Mouse (Mus musculus): ENCODE measurements around the gene Plscr2. TPM values are rescaled to one million over a fixed set of nuclear protein-coding genes. Genes with fewer than 3 reads are reported as not detected.

Plscr2 gene
- polyA plus RNA-seq, 1 experiment = 3.3 TPM

DNA sequence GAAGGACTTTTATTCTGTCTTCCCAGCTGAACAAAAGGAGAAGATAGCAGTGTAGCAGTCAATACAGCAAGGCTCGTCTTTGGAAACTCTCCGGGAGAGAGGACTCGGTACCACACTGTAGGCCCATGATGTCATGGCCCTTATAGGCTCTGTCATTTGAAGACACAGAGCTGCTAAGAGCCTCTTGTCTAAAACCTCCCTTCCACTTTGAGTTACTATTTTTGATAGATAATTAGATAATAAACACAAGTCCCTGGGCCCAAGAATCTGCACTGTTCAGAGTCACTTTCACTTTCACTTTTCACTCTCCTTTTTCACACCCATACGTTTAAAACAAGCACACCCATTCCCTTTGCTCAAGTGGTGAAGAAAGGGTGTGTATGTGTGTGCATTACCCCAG is 9.7 kb upstream of the Plscr2 start:
- no peaks in the 10 kb centered on the region for H3K36me3 ChIP-seq (ENCODE audit: control insufficient read depth, insufficient read depth, low read length)
- WGBS = 57% methylated on average over 4 of the region's 4 CpGs
- no peak overlapping the region for H3K27ac ChIP-seq (ENCODE audit: control insufficient read depth, insufficient read depth, low read length)
- DNase-seq = no peak
- no peaks in the 10 kb centered on the region for H3K27me3 ChIP-seq (ENCODE audit: control insufficient read depth, insufficient read depth, low read length)
- H3K4me1 ChIP-seq (replicated peaks; ENCODE audit: control insufficient read depth, insufficient read depth, low read length) = peaks cover 3% of the 10 kb centered on the region; the same call in 1 of the 2 replicates
- TF ChIP-seq POLR2A (IDR thresholded peaks at IDR 0.05; ENCODE audit: control insufficient read depth, extremely low read depth, insufficient read depth, low read length, poor library complexity) (no peak), CTCF (IDR thresholded peaks at IDR 0.05; ENCODE audit: borderline replicate concordance, control insufficient read depth, extremely low read depth, insufficient read depth, low read length, poor library complexity) (no peak)
- no peak overlapping the region for H3K4me3 ChIP-seq (ENCODE audit: control insufficient read depth, insufficient read depth, low read length)

DNA sequence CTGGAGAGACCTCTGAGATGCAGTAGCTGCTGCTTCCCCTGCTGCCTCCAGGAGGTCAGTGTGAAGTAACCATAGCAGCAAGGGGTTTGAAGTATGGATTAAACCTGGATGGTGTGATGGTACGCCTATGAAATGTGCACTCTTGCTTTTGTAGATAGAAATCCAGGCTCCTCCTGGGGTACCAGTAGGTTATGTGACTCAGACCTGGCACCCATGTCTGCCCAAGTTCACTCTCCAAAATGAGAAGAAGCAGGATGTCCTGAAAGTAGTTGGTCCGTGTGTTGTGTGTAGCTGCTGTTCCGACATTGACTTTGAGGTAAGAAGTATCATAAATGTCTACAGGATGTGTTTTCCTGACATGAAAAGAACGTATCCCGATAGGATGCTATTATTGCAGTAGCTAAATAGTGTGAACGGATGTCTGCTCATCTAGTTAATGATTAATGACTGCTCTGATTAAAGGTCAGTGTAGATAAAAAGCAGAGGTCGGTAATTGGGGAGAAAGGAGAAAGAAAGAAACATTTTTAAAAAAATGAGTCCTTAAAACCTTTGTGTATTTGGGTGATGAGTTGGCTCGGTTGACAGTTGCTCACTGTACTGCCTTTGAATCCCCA is 8.7 kb upstream of the Plscr2 start:
- Histone ChIP-seq H3K4me3 (ENCODE audit: control insufficient read depth, insufficient read depth, low read length) (no peak overlapping the region), H3K4me1 (replicated peaks; ENCODE audit: control insufficient read depth, insufficient read depth, low read length) (peaks cover 3% of the 10 kb centered on the region; the same call in 1 of the 2 replicates), H3K36me3 (ENCODE audit: control insufficient read depth, insufficient read depth, low read length) (no peaks in the 10 kb centered on the region), H3K27me3 (ENCODE audit: control insufficient read depth, insufficient read depth, low read length) (no peaks in the 10 kb centered on the region), H3K27ac (ENCODE audit: control insufficient read depth, insufficient read depth, low read length) (no peak overlapping the region)
- no peak for TF ChIP-seq CTCF (IDR thresholded peaks at IDR 0.05; ENCODE audit: borderline replicate concordance, control insufficient read depth, extremely low read depth, insufficient read depth, low read length, poor library complexity)
- TF ChIP-seq POLR2A (IDR thresholded peaks at IDR 0.05; ENCODE audit: control insufficient read depth, extremely low read depth, insufficient read depth, low read length, poor library complexity) = no peak
- WGBS = 97% methylated on average over 8 of the region's 8 CpGs
- no peak for DNase-seq

DNA sequence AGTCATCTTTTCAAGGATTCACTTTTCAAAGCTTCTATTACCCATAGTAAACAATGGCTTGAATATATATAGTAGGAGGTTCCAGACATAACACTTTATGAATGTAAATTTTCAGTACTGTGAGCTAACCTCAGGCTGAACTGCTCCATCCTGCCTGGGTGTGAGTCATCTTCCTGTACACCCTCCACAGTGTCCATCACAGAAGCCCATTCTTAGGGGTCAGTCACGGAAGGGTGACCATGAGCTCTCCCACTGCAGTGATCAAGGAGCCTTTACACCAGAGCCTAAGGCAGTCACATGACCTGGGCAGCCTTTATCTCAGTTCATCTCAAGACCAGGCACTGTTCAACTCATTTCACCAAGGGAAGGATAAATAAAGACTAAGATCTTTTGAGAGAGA is 7.7 kb upstream of the Plscr2 start:
- TF ChIP-seq POLR2A (IDR thresholded peaks at IDR 0.05; ENCODE audit: control insufficient read depth, extremely low read depth, insufficient read depth, low read length, poor library complexity) (no peak), CTCF (IDR thresholded peaks at IDR 0.05; ENCODE audit: borderline replicate concordance, control insufficient read depth, extremely low read depth, insufficient read depth, low read length, poor library complexity) (no peak)
- H3K27me3 ChIP-seq (ENCODE audit: control insufficient read depth, insufficient read depth, low read length) = no peaks in the 10 kb centered on the region
- no peak overlapping the region for H3K27ac ChIP-seq (ENCODE audit: control insufficient read depth, insufficient read depth, low read length)
- no peak for DNase-seq
- H3K4me3 ChIP-seq (ENCODE audit: control insufficient read depth, insufficient read depth, low read length) = no peak overlapping the region
- 96% methylated on average over 1 of the region's 1 CpGs for WGBS
- H3K4me1 ChIP-seq (replicated peaks; ENCODE audit: control insufficient read depth, insufficient read depth, low read length) = peaks cover 3% of the 10 kb centered on the region; the same call in 1 of the 2 replicates
- H3K36me3 ChIP-seq (ENCODE audit: control insufficient read depth, insufficient read depth, low read length) = no peaks in the 10 kb centered on the region

DNA sequence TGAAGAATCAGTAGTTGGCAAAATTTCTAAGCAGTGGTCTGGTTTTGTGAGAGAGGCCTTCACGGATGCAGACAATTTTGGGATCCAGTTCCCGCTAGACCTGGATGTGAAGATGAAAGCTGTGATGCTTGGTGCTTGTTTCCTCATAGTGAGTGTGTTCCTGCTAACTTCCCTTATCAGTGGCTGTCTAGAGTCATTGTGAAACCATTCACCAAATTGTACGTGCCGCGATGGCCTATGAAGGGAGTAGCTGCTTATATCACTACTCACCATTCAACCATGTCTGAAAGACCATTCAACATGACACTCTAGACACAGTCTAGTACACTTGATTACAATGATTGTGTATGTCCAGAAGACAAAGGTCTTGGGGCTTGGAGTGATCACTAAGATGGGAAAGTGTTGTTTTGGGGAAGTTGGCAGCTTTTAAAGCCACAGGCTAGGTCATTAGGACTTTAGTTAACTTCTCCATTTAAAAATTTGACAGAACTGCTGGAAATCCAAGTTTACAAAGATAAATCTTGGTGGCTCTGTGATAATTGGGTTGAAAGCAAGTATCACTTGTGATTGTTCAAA is 5.5 kb upstream of the Plscr2 start:
- no peak overlapping the region for H3K27ac ChIP-seq (ENCODE audit: control insufficient read depth, insufficient read depth, low read length)
- no peaks in the 10 kb centered on the region for H3K27me3 ChIP-seq (ENCODE audit: control insufficient read depth, insufficient read depth, low read length)
- TF ChIP-seq POLR2A (IDR thresholded peaks at IDR 0.05; ENCODE audit: control insufficient read depth, extremely low read depth, insufficient read depth, low read length, poor library complexity) (no peak), CTCF (IDR thresholded peaks at IDR 0.05; ENCODE audit: borderline replicate concordance, control insufficient read depth, extremely low read depth, insufficient read depth, low read length, poor library complexity) (no peak)
- no peaks in the 10 kb centered on the region for H3K36me3 ChIP-seq (ENCODE audit: control insufficient read depth, insufficient read depth, low read length)
- DNase-seq = no peak
- no peak overlapping the region for H3K4me3 ChIP-seq (ENCODE audit: control insufficient read depth, insufficient read depth, low read length)
- 96% methylated on average over 5 of the region's 5 CpGs for WGBS
- H3K4me1 ChIP-seq (replicated peaks; ENCODE audit: control insufficient read depth, insufficient read depth, low read length) = peaks cover 5% of the 10 kb centered on the region

DNA sequence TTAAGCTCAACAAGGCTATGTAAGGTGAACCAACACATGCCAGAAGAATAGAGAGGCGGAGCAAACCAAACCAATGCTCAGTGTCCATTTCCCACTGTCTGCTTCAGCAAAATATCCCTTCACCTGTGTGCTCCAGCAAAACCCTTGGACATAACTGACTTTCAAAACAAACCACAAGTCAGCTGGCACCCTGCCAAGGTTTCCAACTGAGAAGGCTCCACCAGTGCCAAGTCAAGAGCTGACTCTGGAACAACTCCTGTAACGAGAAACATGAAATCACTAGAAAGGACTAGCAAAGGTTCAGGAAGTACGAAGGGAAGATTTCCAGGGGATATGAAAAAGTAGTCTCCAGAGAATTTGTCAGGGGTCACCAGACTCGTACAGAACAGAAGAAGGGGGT is 4.5 kb upstream of the Plscr2 start:
- no peak overlapping the region for H3K27ac ChIP-seq (ENCODE audit: control insufficient read depth, insufficient read depth, low read length)
- WGBS = 85% methylated on average over 4 of the region's 4 CpGs
- no peak for DNase-seq
- no peaks in the 10 kb centered on the region for H3K27me3 ChIP-seq (ENCODE audit: control insufficient read depth, insufficient read depth, low read length)
- no peaks in the 10 kb centered on the region for H3K36me3 ChIP-seq (ENCODE audit: control insufficient read depth, insufficient read depth, low read length)
- peaks cover 4% of the 10 kb centered on the region for H3K4me1 ChIP-seq (replicated peaks; ENCODE audit: control insufficient read depth, insufficient read depth, low read length)
- TF ChIP-seq CTCF (IDR thresholded peaks at IDR 0.05; ENCODE audit: borderline replicate concordance, control insufficient read depth, extremely low read depth, insufficient read depth, low read length, poor library complexity) (no peak), POLR2A (IDR thresholded peaks at IDR 0.05; ENCODE audit: control insufficient read depth, extremely low read depth, insufficient read depth, low read length, poor library complexity) (no peak)
- H3K4me3 ChIP-seq (ENCODE audit: control insufficient read depth, insufficient read depth, low read length) = no peak overlapping the region

DNA sequence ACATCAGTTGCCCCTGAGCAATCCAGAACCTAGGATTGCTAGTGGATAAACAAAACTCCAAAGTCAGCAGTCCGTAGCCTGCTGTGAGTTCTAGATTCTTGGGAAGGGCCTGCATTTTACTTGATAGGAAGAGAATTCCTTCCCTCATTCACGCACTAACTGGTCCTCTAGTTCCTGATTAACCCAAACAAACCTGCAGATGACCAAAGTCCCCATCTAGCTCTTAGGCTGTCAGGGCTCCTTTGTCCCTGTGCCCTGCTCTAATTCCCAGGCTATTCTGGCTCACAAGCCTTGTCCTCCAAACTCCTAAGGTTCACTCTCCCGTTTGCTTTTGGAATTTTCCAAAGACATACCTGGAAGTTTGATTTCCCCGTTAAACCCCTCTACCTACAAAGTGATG is 2.8 kb upstream of the Plscr2 start:
- Histone ChIP-seq H3K27me3 (ENCODE audit: control insufficient read depth, insufficient read depth, low read length) (no peaks in the 10 kb centered on the region), H3K4me3 (ENCODE audit: control insufficient read depth, insufficient read depth, low read length) (no peak overlapping the region), H3K36me3 (ENCODE audit: control insufficient read depth, insufficient read depth, low read length) (no peaks in the 10 kb centered on the region), H3K27ac (ENCODE audit: control insufficient read depth, insufficient read depth, low read length) (no peak overlapping the region), H3K4me1 (replicated peaks; ENCODE audit: control insufficient read depth, insufficient read depth, low read length) (peaks cover 2% of the 10 kb centered on the region)
- DNase-seq = no peak
- TF ChIP-seq CTCF (IDR thresholded peaks at IDR 0.05; ENCODE audit: borderline replicate concordance, control insufficient read depth, extremely low read depth, insufficient read depth, low read length, poor library complexity) = no peak
- no peak for TF ChIP-seq POLR2A (IDR thresholded peaks at IDR 0.05; ENCODE audit: control insufficient read depth, extremely low read depth, insufficient read depth, low read length, poor library complexity)
- 95% methylated on average over 4 of the region's 4 CpGs for WGBS

Data from thymus, adult 2 months (tissue).